Mouse (Mus musculus): ENCODE measurements around the gene Ppp1r37. TPM values are rescaled to one million over a fixed set of nuclear protein-coding genes. Genes with fewer than 3 reads are reported as not detected.

Gene Ppp1r37
- total RNA-seq, 1 experiment: 25.3 TPM

DNA sequence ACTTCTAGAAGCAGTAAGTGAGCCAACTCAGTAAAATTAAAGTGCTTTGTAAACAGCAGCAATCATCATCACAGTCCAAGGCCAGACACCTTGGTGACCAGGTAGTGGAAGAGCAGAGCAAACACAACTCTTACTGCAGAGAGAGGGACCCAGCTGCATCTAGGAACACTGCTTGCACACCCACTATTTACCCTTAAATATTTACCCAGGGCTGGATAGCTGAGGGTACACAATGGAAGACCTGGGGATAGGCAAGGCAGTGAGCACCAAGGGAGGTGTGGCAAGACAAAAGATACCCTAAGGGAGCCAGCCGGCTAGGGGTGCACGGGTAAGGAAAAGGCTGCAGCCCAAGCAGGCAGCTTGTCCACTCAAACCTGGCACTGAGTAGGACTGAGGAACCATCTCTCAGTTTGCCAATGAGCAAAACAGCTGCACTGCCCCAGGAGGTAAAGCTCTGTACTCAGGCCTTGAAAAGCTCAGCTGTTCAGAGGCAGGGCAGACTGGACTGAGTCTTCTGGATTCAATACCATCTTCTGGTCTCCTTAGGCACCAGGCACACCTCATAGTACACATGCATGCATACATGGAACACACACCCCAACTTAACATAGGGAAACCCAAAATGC, 15.4 kb downstream of the Ppp1r37 start:
- in situ Hi-C loops (cut with MboI; ENCODE audit: low sequenced_read_pairs in 2 of 2, unreplicated experiment in 2 of 2): no loop called here
- no peak overlapping the region for H3K27ac ChIP-seq (ENCODE audit: insufficient read depth, low read depth, low read length, poor library complexity, severe bottlenecking)
- no peak overlapping the region for H3K9ac ChIP-seq (ENCODE audit: insufficient read depth, low read depth, low read length, poor library complexity, severe bottlenecking)
- no peak for DNase-seq (ENCODE audit: low read depth, low spot score)
- no peaks in the 10 kb centered on the region for H3K4me1 ChIP-seq (ENCODE audit: control insufficient read depth in 2 of 2, insufficient read depth in 2 of 2, low read length in 2 of 2, poor library complexity in 1 of 2)
- H3K4me3 ChIP-seq (ENCODE audit: insufficient read depth in 1 of 2, low read depth in 1 of 2, low read length in 2 of 2, poor library complexity in 1 of 2, severe bottlenecking in 1 of 2): no peak overlapping the region
- H3K36me3 ChIP-seq (ENCODE audit: control insufficient read depth, insufficient read depth, low read length, poor library complexity, severe bottlenecking): peaks cover 8% of the 10 kb centered on the region; the same call in 1 of the 2 replicates
- TF ChIP-seq CHD2 (IDR thresholded peaks at IDR 0.05; ENCODE audit: low read depth, low read length) (no peak), HCFC1 (IDR thresholded peaks at IDR 0.05; ENCODE audit: borderline replicate concordance, insufficient read depth, low read length) (no peak), ZC3H11A (IDR thresholded peaks at IDR 0.05; ENCODE audit: borderline replicate concordance, low read depth, low read length) (no peak), ZNF384 (IDR thresholded peaks at IDR 0.05; ENCODE audit: low read depth, low read length) (no peak), MAFK (IDR thresholded peaks at IDR 0.05; ENCODE audit: insufficient read depth, low read depth, low read length) (no peak)
- H3K9me3 ChIP-seq (ENCODE audit: control insufficient read depth, insufficient read depth, low read depth, low read length): no peaks in the 10 kb centered on the region

- Histone ChIP-seq H3K4me1 (ENCODE audit: control insufficient read depth in 2 of 2, insufficient read depth in 2 of 2, low read length in 2 of 2, poor library complexity in 1 of 2) (no peaks in the 10 kb centered on the region), H3K36me3 (ENCODE audit: control insufficient read depth, insufficient read depth, low read length, poor library complexity, severe bottlenecking) (peaks cover 18% of the 10 kb centered on the region; the same call in 1 of the 2 replicates), H3K4me3 (ENCODE audit: insufficient read depth in 1 of 2, low read depth in 1 of 2, low read length in 2 of 2, poor library complexity in 1 of 2, severe bottlenecking in 1 of 2) (no peak overlapping the region), H3K9me3 (ENCODE audit: control insufficient read depth, insufficient read depth, low read depth, low read length) (peaks cover 4% of the 10 kb centered on the region), H3K27ac (ENCODE audit: insufficient read depth, low read depth, low read length, poor library complexity, severe bottlenecking) (no peak overlapping the region), H3K9ac (ENCODE audit: insufficient read depth, low read depth, low read length, poor library complexity, severe bottlenecking) (no peak overlapping the region)
- TF ChIP-seq HCFC1 (IDR thresholded peaks at IDR 0.05; ENCODE audit: borderline replicate concordance, insufficient read depth, low read length) (no peak), ZNF384 (IDR thresholded peaks at IDR 0.05; ENCODE audit: low read depth, low read length) (no peak), CHD2 (IDR thresholded peaks at IDR 0.05; ENCODE audit: low read depth, low read length) (no peak), MAFK (IDR thresholded peaks at IDR 0.05; ENCODE audit: insufficient read depth, low read depth, low read length) (no peak), ZC3H11A (IDR thresholded peaks at IDR 0.05; ENCODE audit: borderline replicate concordance, low read depth, low read length) (no peak)
- no peak for DNase-seq (ENCODE audit: low read depth, low spot score)
- in situ Hi-C loops (cut with MboI; ENCODE audit: low sequenced_read_pairs in 2 of 2, unreplicated experiment in 2 of 2): no loop called here
These were observed 16.9 kb downstream of the Ppp1r37 start for GRCm38 (mm10) chr7:19546007-19546406.

GRCm38 (mm10) chr7:19543584-19543983, 19.3 kb downstream of the Ppp1r37 start:
- no peaks in the 10 kb centered on the region for H3K4me1 ChIP-seq (ENCODE audit: control insufficient read depth in 2 of 2, insufficient read depth in 2 of 2, low read length in 2 of 2, poor library complexity in 1 of 2)
- no peak overlapping the region for H3K4me3 ChIP-seq (ENCODE audit: insufficient read depth in 1 of 2, low read depth in 1 of 2, low read length in 2 of 2, poor library complexity in 1 of 2, severe bottlenecking in 1 of 2)
- in situ Hi-C loops (cut with MboI; ENCODE audit: low sequenced_read_pairs in 2 of 2, unreplicated experiment in 2 of 2): no loop called here
- peaks cover 17% of the 10 kb centered on the region for H3K9me3 ChIP-seq (ENCODE audit: control insufficient read depth, insufficient read depth, low read depth, low read length)
- no peak for DNase-seq (ENCODE audit: low read depth, low spot score)
- peaks cover 18% of the 10 kb centered on the region; the same call in 1 of the 2 replicates for H3K36me3 ChIP-seq (ENCODE audit: control insufficient read depth, insufficient read depth, low read length, poor library complexity, severe bottlenecking)
- H3K9ac ChIP-seq (ENCODE audit: insufficient read depth, low read depth, low read length, poor library complexity, severe bottlenecking): no peak overlapping the region
- H3K27ac ChIP-seq (ENCODE audit: insufficient read depth, low read depth, low read length, poor library complexity, severe bottlenecking): no peak overlapping the region
- TF ChIP-seq ZNF384 (IDR thresholded peaks at IDR 0.05; ENCODE audit: low read depth, low read length) (no peak), CHD2 (IDR thresholded peaks at IDR 0.05; ENCODE audit: low read depth, low read length) (no peak), HCFC1 (IDR thresholded peaks at IDR 0.05; ENCODE audit: borderline replicate concordance, insufficient read depth, low read length) (no peak)

DNA sequence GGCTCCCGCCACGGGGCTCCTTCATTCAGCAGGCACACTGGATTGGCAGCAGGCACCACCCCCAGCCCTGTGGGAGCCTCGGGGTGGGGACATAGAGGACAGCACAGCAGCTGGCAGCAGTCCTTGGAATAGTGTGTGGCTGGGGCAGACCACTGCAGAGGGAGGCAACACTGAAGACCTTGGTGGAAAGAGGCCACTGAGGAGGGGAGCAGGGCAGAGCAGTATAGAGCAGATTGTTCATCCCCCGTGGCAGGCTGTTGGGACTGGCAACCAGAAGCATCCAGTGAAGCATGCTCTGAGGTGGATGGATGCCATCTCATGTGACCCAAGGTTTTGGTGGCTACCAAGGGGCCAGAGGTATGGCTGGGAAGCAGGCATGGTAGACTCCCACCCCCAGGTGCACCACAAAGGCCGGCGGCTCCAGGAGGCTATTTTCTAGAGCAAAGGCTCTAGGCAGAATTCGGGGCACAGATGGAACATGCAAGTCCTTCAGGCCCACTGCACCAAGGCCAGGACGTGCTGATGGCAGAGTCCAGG, 20.7 kb downstream of the Ppp1r37 start:
- no peak overlapping the region; the same call in 1 of the 2 replicates for H3K27ac ChIP-seq (ENCODE audit: insufficient read depth, low read depth, low read length, poor library complexity, severe bottlenecking)
- peaks cover 20% of the 10 kb centered on the region for H3K9me3 ChIP-seq (ENCODE audit: control insufficient read depth, insufficient read depth, low read depth, low read length)
- no peak overlapping the region for H3K9ac ChIP-seq (ENCODE audit: insufficient read depth, low read depth, low read length, poor library complexity, severe bottlenecking)
- no peak overlapping the region for H3K4me3 ChIP-seq (ENCODE audit: insufficient read depth in 1 of 2, low read depth in 1 of 2, low read length in 2 of 2, poor library complexity in 1 of 2, severe bottlenecking in 1 of 2)
- DNase-seq (ENCODE audit: low read depth, low spot score): no peak
- peaks cover 23% of the 10 kb centered on the region; the same call in 1 of the 2 replicates for H3K36me3 ChIP-seq (ENCODE audit: control insufficient read depth, insufficient read depth, low read length, poor library complexity, severe bottlenecking)
- TF ChIP-seq MAFK (IDR thresholded peaks at IDR 0.05; ENCODE audit: insufficient read depth, low read depth, low read length): no peak
- no peak for TF ChIP-seq CHD2 (IDR thresholded peaks at IDR 0.05; ENCODE audit: low read depth, low read length)
- TF ChIP-seq ZC3H11A (IDR thresholded peaks at IDR 0.05; ENCODE audit: borderline replicate concordance, low read depth, low read length): no peak
- TF ChIP-seq HCFC1 (IDR thresholded peaks at IDR 0.05; ENCODE audit: borderline replicate concordance, insufficient read depth, low read length): no peak
- no peak for TF ChIP-seq ZNF384 (IDR thresholded peaks at IDR 0.05; ENCODE audit: low read depth, low read length)
- H3K4me1 ChIP-seq (ENCODE audit: control insufficient read depth in 2 of 2, insufficient read depth in 2 of 2, low read length in 2 of 2, poor library complexity in 1 of 2): no peaks in the 10 kb centered on the region
- in situ Hi-C loops (cut with MboI; ENCODE audit: low sequenced_read_pairs in 2 of 2, unreplicated experiment in 2 of 2): no loop called here
